Mouse (Mus musculus) layer of hippocampus, adult 8-10 months (tissue): Measurements from ENCODE around the gene Nusap1. TPM values are rescaled to one million over a fixed set of nuclear protein-coding genes. Genes with fewer than 3 reads are reported as not detected.
"Not testable (repeated sequence)": the region's sequence is repeated elsewhere in the genome, so short reads cannot be mapped to it uniquely, and the experiment has no call there.

Experiments used
- DNase-seq, 2 experiments: peaks; one replicate each; pipeline ENCODE4 v3.0.0; 2022; ENCODE audit warnings: low spot score in 2 of 2
- total RNA-seq, 4 experiments: library from RNA; stranded (reverse); gene quantifications; 2 replicates each; pipeline ENCODE4 v1.2.4; 2022

The Nusap1 gene
- under 1 TPM; 0.31 to 0.75 (median 0.65) TPM for total RNA-seq

- peak; percentile 93 for DNase-seq
Measured at GRCm38 (mm10) chr2:119618199-119618982, at the start of gene Nusap1, which contains the start of gene Oip5. Nusap1 (plus strand) TSS chr2:119618298. Oip5 (minus strand) TSS chr2:119618469.

DNA sequence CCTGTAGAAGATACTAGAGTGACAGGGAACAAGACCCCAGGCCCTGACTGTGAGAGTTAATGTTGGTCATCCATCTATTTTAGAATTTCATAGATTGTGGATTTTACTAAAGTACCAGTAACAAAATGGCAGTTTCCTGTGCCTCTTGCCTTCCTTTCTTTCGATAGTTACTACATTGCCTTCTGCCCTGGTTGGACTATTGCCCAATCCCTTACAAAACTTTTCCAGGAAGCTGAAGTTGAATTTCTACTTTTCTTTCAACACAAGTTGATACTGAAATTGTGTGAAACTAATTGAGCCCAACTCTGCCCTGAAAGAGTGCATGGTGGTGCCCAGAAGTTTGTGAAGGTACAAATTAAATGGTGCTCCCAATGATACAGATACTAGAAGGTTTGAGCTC, 45.6 kb upstream of the Nusap1 start:
- DNase-seq: no peak

- DNase-seq: no peak
Measured at GRCm38 (mm10) chr2:119581571-119581970, 36.5 kb upstream of the Nusap1 start.

DNA sequence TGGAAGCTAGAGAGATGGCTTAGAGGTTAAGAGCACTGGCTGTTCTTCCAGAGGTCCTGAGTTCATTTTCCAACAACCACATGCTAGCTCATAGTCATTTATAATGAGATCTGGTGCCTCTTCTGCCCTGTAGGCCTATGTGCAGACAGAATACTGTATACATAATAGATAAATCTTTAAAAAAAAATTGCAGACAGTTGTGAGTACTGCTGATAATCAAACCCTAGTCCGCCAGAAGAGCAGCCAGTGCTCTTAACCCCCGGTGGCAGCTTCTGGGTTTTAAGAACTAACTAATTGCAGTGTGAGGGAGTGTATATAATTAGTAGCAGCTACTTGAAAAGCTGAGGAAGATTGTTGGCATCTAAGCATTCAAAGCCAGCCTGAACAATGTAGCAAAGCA, 34.7 kb upstream of the Nusap1 start:
- DNase-seq: no peak

GRCm38 (mm10) chr2:119584282-119584681, 33.8 kb upstream of the Nusap1 start:
- no peak for DNase-seq

- DNase-seq: no peak
Measured at GRCm38 (mm10) chr2:119587383-119587782, 30.7 kb upstream of the Nusap1 start.

GRCm38 (mm10) chr2:119591247-119591646, 26.9 kb upstream of the Nusap1 start:
- DNase-seq: no peak

DNA sequence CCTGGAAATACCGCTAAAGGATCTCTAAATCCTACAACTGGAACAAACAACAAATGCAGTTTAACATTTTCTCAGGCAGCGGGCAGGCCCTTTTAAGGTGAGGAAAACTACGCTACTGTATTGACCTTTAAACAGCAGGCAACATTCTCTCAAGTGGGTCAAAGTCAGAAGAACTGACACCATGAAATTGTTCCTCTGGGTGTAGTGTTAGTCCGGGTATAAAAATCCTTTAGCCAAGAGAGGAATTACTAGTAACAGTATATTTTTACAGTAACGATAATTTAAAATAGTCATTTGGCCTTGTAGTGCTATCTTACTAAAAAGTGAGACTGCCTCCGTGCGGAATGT, 24.4 kb upstream of the Nusap1 start:
- DNase-seq: no peak

DNA sequence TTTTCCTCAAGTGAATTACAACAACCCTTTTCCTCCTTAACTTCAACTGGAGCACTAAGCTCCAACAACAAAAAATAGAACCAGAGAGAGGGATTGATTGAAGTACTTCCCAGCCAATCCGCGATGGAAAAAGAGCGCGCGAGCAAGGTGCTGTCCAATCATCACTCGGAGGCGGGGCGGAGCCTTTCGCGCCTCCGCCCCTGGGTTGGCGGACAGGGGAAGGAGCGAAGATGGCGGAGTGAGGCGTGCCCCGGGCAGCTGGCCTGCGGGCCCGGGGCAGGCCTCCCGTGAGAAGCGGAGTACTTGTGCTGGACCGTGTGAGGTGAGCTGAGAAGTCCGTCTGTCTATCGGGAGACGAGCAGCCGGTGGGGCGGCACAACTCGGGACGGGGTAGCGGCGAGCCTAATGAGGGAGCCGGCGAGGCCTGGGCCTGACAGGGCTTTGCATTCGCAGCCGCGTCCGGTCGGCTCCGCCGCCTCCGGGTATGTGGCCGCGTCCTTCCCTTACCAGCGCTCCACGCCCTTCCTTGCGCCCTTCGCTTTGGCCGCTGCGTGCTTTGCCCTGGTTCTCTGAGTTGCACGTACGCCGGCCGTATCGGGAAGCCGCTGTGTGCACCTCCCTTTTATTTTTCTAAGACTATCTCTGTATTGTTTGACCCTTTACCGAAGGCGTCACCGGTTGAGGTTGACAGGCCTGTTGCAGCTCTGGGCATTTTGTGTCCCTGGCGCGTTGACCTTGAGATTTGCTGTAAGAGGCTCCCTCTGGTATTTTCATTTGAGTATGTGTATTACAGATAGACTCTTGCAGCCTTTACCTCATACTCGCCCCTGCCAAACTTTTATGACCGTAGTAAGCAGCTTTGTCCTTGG, 23.8 kb upstream of the Nusap1 start:
- peak; percentile 95 to 98 for DNase-seq

- DNase-seq: no peak
Measured at GRCm38 (mm10) chr2:119595308-119595707, 22.8 kb upstream of the Nusap1 start.

DNA sequence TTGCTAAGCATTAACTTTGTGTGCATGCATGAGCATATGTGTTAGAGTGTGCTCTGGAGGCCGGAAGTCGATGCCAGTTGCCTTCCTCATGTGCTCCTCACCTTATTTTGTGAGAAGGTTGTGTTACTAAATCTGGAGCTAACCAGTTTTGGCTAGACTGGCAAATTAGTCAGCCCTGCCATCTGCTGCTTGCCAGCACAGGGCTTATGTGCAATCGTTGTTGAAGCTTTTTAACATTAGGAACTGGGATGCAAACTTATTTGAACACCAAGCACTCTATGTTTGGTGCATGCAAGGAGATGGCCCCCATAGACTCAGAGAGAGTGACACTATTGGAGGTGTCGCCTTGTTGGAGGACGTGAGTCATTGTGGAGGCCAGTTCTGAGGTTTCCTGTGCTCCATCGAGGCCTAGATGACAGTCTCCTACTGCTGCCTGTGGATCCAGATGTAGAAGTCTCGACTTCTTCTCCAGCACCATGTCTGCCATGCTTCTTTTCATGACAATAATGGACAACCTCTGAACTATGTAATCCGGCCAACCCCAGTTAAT, 21.2 kb upstream of the Nusap1 start:
- peak; percentile 63 to 70 for DNase-seq

- peak; percentile 37 to 38 for DNase-seq
Measured at GRCm38 (mm10) chr2:119601027-119601426, 17.1 kb upstream of the Nusap1 start.

DNA sequence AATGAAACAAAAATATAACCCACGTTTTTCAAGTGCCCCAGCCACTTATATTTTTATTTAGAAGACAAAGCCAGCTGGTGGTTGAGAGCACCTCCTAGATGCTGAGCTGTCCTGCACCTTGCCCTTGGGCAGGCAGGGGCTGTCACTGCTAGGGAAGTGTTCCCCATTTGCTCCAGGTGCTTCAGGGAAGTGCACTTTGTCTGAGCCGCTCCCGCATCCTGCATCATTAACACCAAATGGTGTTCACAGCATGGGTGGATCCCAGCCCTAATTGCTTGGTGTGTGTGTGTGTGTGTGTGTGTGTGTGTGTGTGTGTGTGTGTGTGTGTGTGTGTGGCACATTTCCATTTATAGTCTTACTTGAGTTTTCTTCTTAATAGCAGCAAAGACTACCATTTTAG, 16.5 kb upstream of the Nusap1 start:
- DNase-seq: not testable (repeated sequence)

- no peak for DNase-seq
Measured at GRCm38 (mm10) chr2:119602488-119602887, 15.6 kb upstream of the Nusap1 start.

GRCm38 (mm10) chr2:119603909-119604308, 14.2 kb upstream of the Nusap1 start:
- DNase-seq: no peak

DNA sequence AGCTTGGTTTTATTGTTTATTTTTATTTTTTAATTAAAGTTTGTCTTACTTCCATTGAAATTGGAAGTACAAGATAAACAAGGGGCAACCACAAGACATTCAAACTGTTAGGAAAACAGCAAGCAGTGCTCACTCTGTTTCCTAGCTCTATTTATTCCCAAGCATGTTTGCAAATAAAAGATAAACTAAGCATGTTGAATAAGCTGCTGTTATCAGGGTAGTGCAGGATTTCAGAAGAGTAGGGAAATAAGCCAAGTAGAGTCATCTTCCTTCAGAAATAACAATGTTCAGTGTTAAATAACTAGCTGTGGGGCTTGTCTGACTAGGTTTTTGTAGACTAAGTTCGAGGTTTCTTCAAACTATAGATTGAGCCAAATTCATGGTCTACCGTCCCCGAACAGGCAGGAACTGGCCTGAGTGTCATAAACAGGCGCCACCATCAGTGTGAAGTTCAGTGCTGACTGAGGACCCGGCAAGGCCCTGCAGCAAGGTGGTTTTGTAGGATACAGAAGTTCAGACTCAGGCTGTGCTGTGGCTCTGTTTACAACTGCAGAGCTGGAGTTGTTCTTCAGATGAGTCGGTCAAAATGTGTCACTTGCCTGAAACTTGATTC, 12.6 kb upstream of the Nusap1 start:
- DNase-seq: no peak

DNA sequence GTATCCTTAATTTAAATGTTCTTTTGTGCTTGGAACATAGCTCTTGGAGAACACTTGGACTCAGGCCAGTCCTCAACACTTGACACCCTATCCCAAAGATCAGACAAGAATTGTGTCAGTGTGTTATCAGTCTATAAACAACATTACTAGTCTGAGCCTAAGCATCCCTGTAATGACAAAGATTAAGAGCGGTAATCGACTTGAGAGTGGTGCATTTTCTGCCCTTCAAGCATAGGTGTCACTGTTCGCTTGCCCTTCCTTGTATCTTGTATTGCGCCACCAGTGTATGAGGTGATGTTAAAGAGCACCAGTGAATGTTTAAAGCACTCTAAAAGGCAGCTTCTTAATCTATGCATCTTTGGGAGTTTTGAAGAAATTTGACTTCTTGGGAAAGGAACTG, 11.1 kb upstream of the Nusap1 start:
- no peak for DNase-seq

- DNase-seq: no peak
Measured at GRCm38 (mm10) chr2:119617841-119618198, 278 bp upstream of the Nusap1 start.

- DNase-seq: not testable (repeated sequence)
Measured at GRCm38 (mm10) chr2:119619002-119619401, 904 bp downstream of the Nusap1 start.

GRCm38 (mm10) chr2:119621302-119621701, 3.2 kb downstream of the Nusap1 start:
- no peak for DNase-seq

- DNase-seq: no peak
Measured at GRCm38 (mm10) chr2:119636781-119637180, 18.7 kb downstream of the Nusap1 start.
